Mouse (Mus musculus): ENCODE results near the gene Galntl6. TPM values are rescaled to one million over a fixed set of nuclear protein-coding genes. Genes with fewer than 3 reads are reported as not detected.

The Galntl6 gene
- polyA plus RNA-seq, 1 experiment from 2014 or later = 0.91 TPM

- Histone ChIP-seq H3K4me1 (replicated peaks; ENCODE audit: control insufficient read depth, insufficient read depth, low read length) (no peaks in the 10 kb centered on the region), H3K27ac (ENCODE audit: low read depth, low read length) (no peak overlapping the region), H3K4me3 (ENCODE audit: low read depth, low read length) (no peak overlapping the region), H3K27me3 (ENCODE audit: control insufficient read depth, insufficient read depth, low read length) (no peaks in the 10 kb centered on the region), H3K9ac (ENCODE audit: low read length) (no peak overlapping the region), H3K4me2 (ENCODE audit: low read depth, low read length, severe bottlenecking) (no peak overlapping the region), H3K9me3 (ENCODE audit: control insufficient read depth, low read length) (no peaks in the 10 kb centered on the region), H3K36me3 (ENCODE audit: control insufficient read depth, insufficient read depth, low read length) (no peaks in the 10 kb centered on the region)
- ATAC-seq (replicated peaks; ENCODE audit: low FRiP score) (no peak), DNase-seq (ENCODE audit: low spot score) (no peak)
- WGBS = 94% methylated on average over 3 of the region's 3 CpGs
Observed at GRCm38 (mm10) chr8:58691761-58692160, 220.7 kb downstream of the Galntl6 start.

GRCm38 (mm10) chr8:58677847-58678450, 234.5 kb downstream of the Galntl6 start:
- peak; percentile 69 for ATAC-seq (replicated peaks; ENCODE audit: low FRiP score)
- Histone ChIP-seq H3K4me3 (ENCODE audit: low read depth, low read length) (no peak overlapping the region), H3K4me1 (replicated peaks; ENCODE audit: control insufficient read depth, insufficient read depth, low read length) (peaks cover 2% of the 10 kb centered on the region; the same call in 1 of the 2 replicates), H3K27me3 (ENCODE audit: control insufficient read depth, insufficient read depth, low read length) (no peaks in the 10 kb centered on the region), H3K4me2 (ENCODE audit: low read depth, low read length, severe bottlenecking) (no peak overlapping the region), H3K9ac (ENCODE audit: low read length) (no peak overlapping the region), H3K9me3 (ENCODE audit: control insufficient read depth, low read length) (no peaks in the 10 kb centered on the region), H3K36me3 (ENCODE audit: control insufficient read depth, insufficient read depth, low read length) (no peaks in the 10 kb centered on the region), H3K27ac (ENCODE audit: low read depth, low read length) (no peak overlapping the region)
- DNase-seq (ENCODE audit: low spot score) = no peak
- 18% methylated on average over 6 of the region's 6 CpGs for whole genome bisulfite sequencing

GRCm38 (mm10) chr8:58669075-58669474, 243.4 kb downstream of the Galntl6 start:
- DNase-seq (ENCODE audit: low spot score) (no peak), ATAC-seq (replicated peaks; ENCODE audit: low FRiP score) (no peak)
- no peaks in the 10 kb centered on the region for H3K36me3 ChIP-seq (ENCODE audit: control insufficient read depth, insufficient read depth, low read length)
- no peak overlapping the region for H3K4me2 ChIP-seq (ENCODE audit: low read depth, low read length, severe bottlenecking)
- H3K27ac ChIP-seq (ENCODE audit: low read depth, low read length) = no peak overlapping the region
- no peaks in the 10 kb centered on the region for H3K27me3 ChIP-seq (ENCODE audit: control insufficient read depth, insufficient read depth, low read length)
- H3K4me1 ChIP-seq (replicated peaks; ENCODE audit: control insufficient read depth, insufficient read depth, low read length) = no peaks in the 10 kb centered on the region
- 79% methylated on average over 2 of the region's 2 CpGs for WGBS
- no peak overlapping the region for H3K9ac ChIP-seq (ENCODE audit: low read length)
- no peak overlapping the region for H3K4me3 ChIP-seq (ENCODE audit: low read depth, low read length)
- no peaks in the 10 kb centered on the region for H3K9me3 ChIP-seq (ENCODE audit: control insufficient read depth, low read length)

GRCm38 (mm10) chr8:58660019-58660418, 252.4 kb downstream of the Galntl6 start:
- no peak overlapping the region for H3K27ac ChIP-seq (ENCODE audit: low read depth, low read length)
- H3K36me3 ChIP-seq (ENCODE audit: control insufficient read depth, insufficient read depth, low read length) = no peaks in the 10 kb centered on the region
- DNase-seq (ENCODE audit: low spot score) (no peak), ATAC-seq (replicated peaks; ENCODE audit: low FRiP score) (no peak)
- no peak overlapping the region for H3K4me3 ChIP-seq (ENCODE audit: low read depth, low read length)
- no peaks in the 10 kb centered on the region for H3K27me3 ChIP-seq (ENCODE audit: control insufficient read depth, insufficient read depth, low read length)
- no peaks in the 10 kb centered on the region for H3K9me3 ChIP-seq (ENCODE audit: control insufficient read depth, low read length)
- H3K9ac ChIP-seq (ENCODE audit: low read length) = no peak overlapping the region
- no peaks in the 10 kb centered on the region for H3K4me1 ChIP-seq (replicated peaks; ENCODE audit: control insufficient read depth, insufficient read depth, low read length)
- no peak overlapping the region for H3K4me2 ChIP-seq (ENCODE audit: low read depth, low read length, severe bottlenecking)

- no peak overlapping the region for H3K4me3 ChIP-seq (ENCODE audit: low read depth, low read length)
- no peak overlapping the region for H3K27ac ChIP-seq (ENCODE audit: low read depth, low read length)
- whole genome bisulfite sequencing = 86% methylated on average over 4 of the region's 4 CpGs
- no peak overlapping the region for H3K4me2 ChIP-seq (ENCODE audit: low read depth, low read length, severe bottlenecking)
- ATAC-seq (replicated peaks; ENCODE audit: low FRiP score) (no peak), DNase-seq (ENCODE audit: low spot score) (no peak)
- no peaks in the 10 kb centered on the region for H3K36me3 ChIP-seq (ENCODE audit: control insufficient read depth, insufficient read depth, low read length)
- H3K4me1 ChIP-seq (replicated peaks; ENCODE audit: control insufficient read depth, insufficient read depth, low read length) = no peaks in the 10 kb centered on the region
- H3K9me3 ChIP-seq (ENCODE audit: control insufficient read depth, low read length) = no peaks in the 10 kb centered on the region
- no peak overlapping the region for H3K9ac ChIP-seq (ENCODE audit: low read length)
- no peaks in the 10 kb centered on the region for H3K27me3 ChIP-seq (ENCODE audit: control insufficient read depth, insufficient read depth, low read length)
Observed at GRCm38 (mm10) chr8:58655631-58656030, 256.8 kb downstream of the Galntl6 start.

- WGBS = 64% methylated on average over 4 of the region's 4 CpGs
- H3K27me3 ChIP-seq (ENCODE audit: control insufficient read depth, insufficient read depth, low read length) = no peaks in the 10 kb centered on the region
- no peak overlapping the region for H3K27ac ChIP-seq (ENCODE audit: low read depth, low read length)
Observed at GRCm38 (mm10) chr8:58606451-58606850, 306.0 kb downstream of the Galntl6 start.

GRCm38 (mm10) chr8:58604751-58605150, 307.7 kb downstream of the Galntl6 start:
- ATAC-seq (replicated peaks; ENCODE audit: low FRiP score) = no peak
- Histone ChIP-seq H3K9ac (ENCODE audit: low read length) (no peak overlapping the region), H3K27me3 (ENCODE audit: control insufficient read depth, insufficient read depth, low read length) (no peaks in the 10 kb centered on the region), H3K9me3 (ENCODE audit: control insufficient read depth, low read length) (no peaks in the 10 kb centered on the region), H3K36me3 (ENCODE audit: control insufficient read depth, insufficient read depth, low read length) (no peaks in the 10 kb centered on the region), H3K4me2 (ENCODE audit: low read depth, low read length, severe bottlenecking) (no peak overlapping the region), H3K4me3 (ENCODE audit: low read depth, low read length) (no peak overlapping the region), H3K4me1 (replicated peaks; ENCODE audit: control insufficient read depth, insufficient read depth, low read length) (no peaks in the 10 kb centered on the region), H3K27ac (ENCODE audit: low read depth, low read length) (no peak overlapping the region)
- DNase-seq (ENCODE audit: low spot score) = no peak
- 78% methylated on average over 4 of the region's 4 CpGs for WGBS

More at GRCm38 (mm10) chr8:58606451-58606850, 306.0 kb downstream of the Galntl6 start:
- Histone ChIP-seq H3K36me3 (ENCODE audit: control insufficient read depth, insufficient read depth, low read length) (no peaks in the 10 kb centered on the region), H3K9me3 (ENCODE audit: control insufficient read depth, low read length) (no peaks in the 10 kb centered on the region), H3K9ac (ENCODE audit: low read length) (no peak overlapping the region), H3K4me2 (ENCODE audit: low read depth, low read length, severe bottlenecking) (no peak overlapping the region), H3K4me1 (replicated peaks; ENCODE audit: control insufficient read depth, insufficient read depth, low read length) (no peaks in the 10 kb centered on the region), H3K4me3 (ENCODE audit: low read depth, low read length) (no peak overlapping the region)
- no peak for ATAC-seq (replicated peaks; ENCODE audit: low FRiP score)
- DNase-seq (ENCODE audit: low spot score) = no peak

GRCm38 (mm10) chr8:58597834-58598233, 314.6 kb downstream of the Galntl6 start:
- Histone ChIP-seq H3K9ac (ENCODE audit: low read length) (no peak overlapping the region), H3K4me1 (replicated peaks; ENCODE audit: control insufficient read depth, insufficient read depth, low read length) (no peaks in the 10 kb centered on the region), H3K27ac (ENCODE audit: low read depth, low read length) (no peak overlapping the region), H3K27me3 (ENCODE audit: control insufficient read depth, insufficient read depth, low read length) (no peaks in the 10 kb centered on the region), H3K36me3 (ENCODE audit: control insufficient read depth, insufficient read depth, low read length) (no peaks in the 10 kb centered on the region), H3K4me3 (ENCODE audit: low read depth, low read length) (no peak overlapping the region), H3K4me2 (ENCODE audit: low read depth, low read length, severe bottlenecking) (no peak overlapping the region), H3K9me3 (ENCODE audit: control insufficient read depth, low read length) (no peaks in the 10 kb centered on the region)
- no peak for DNase-seq (ENCODE audit: low spot score)
- 80% methylated on average over 6 of the region's 6 CpGs for WGBS
- ATAC-seq (replicated peaks; ENCODE audit: low FRiP score) = no peak

- DNase-seq (ENCODE audit: low spot score) (no peak), ATAC-seq (replicated peaks; ENCODE audit: low FRiP score) (no peak)
- no peak overlapping the region for H3K4me3 ChIP-seq (ENCODE audit: low read depth, low read length)
- no peak overlapping the region for H3K9ac ChIP-seq (ENCODE audit: low read length)
- no peak overlapping the region for H3K4me2 ChIP-seq (ENCODE audit: low read depth, low read length, severe bottlenecking)
- no peak overlapping the region for H3K27ac ChIP-seq (ENCODE audit: low read depth, low read length)
- no peaks in the 10 kb centered on the region for H3K27me3 ChIP-seq (ENCODE audit: control insufficient read depth, insufficient read depth, low read length)
- WGBS = 78% methylated on average over 1 of the region's 1 CpGs
- no peaks in the 10 kb centered on the region for H3K36me3 ChIP-seq (ENCODE audit: control insufficient read depth, insufficient read depth, low read length)
- H3K9me3 ChIP-seq (ENCODE audit: control insufficient read depth, low read length) = no peaks in the 10 kb centered on the region
- H3K4me1 ChIP-seq (replicated peaks; ENCODE audit: control insufficient read depth, insufficient read depth, low read length) = no peaks in the 10 kb centered on the region
Observed at GRCm38 (mm10) chr8:58575346-58575745, 337.1 kb downstream of the Galntl6 start.

Measured in forebrain, embryonic 11.5 days (tissue).